Mouse (Mus musculus): ENCODE data around the gene Tpr. TPM values are rescaled to one million over a fixed set of nuclear protein-coding genes. Genes with fewer than 3 reads are reported as not detected.

The Tpr gene
- total RNA-seq (2021), result 100 to 1,000 TPM; 122 to 129 TPM
- long read RNA-seq, experiment 1, full-length matches to known transcripts, result 6 of 18 reads
- long read RNA-seq, experiment 1, partial matches to known transcripts, result 10 of 18 reads
- long read RNA-seq, experiment 1, other reads (novel, unspliced or antisense), result 2 of 18 reads
- long read RNA-seq, experiment 2, full-length matches to known transcripts, result 5 of 15 reads
- long read RNA-seq, experiment 2, partial matches to known transcripts, result 8 of 15 reads
- long read RNA-seq, experiment 2, other reads (novel, unspliced or antisense), result 2 of 15 reads

GRCm38 (mm10) chr1:150392638-150393487 lies at the start of gene Tpr, which contains the start of gene Odr4:
Gene Tpr, plus strand, starts transcription at chr1:150392838.
Gene Odr4, minus strand, starts transcription at chr1:150393080.
- peak; percentile 98 to 99 for DNase-seq
- intact Hi-C loops (cut with DNase I), result no loop called here

- intact Hi-C loops (cut with DNase I), result no loop called here
- no peak for DNase-seq
These were observed 31.8 kb upstream of the Tpr start for GRCm38 (mm10) chr1:150360864-150361263.

GRCm38 (mm10) chr1:150372895-150373294 lies 19.7 kb upstream of the Tpr start:
- intact Hi-C loops (cut with DNase I), result no loop called here
- no peak for DNase-seq

- no peak for DNase-seq
- intact Hi-C loops (cut with DNase I), result no loop called here
These were observed 18.4 kb upstream of the Tpr start for GRCm38 (mm10) chr1:150374247-150374646.

GRCm38 (mm10) chr1:150384138-150384537 lies 8.5 kb upstream of the Tpr start:
- no peak for DNase-seq
- intact Hi-C loops (cut with DNase I), result no loop called here

- no peak for DNase-seq
- intact Hi-C loops (cut with DNase I), result no loop called here
These were observed 5.1 kb upstream of the Tpr start for GRCm38 (mm10) chr1:150387572-150387971.

- intact Hi-C loops (cut with DNase I), result no loop called here
- no peak for DNase-seq
These were observed 3.1 kb upstream of the Tpr start for GRCm38 (mm10) chr1:150389390-150390129.

GRCm38 (mm10) chr1:150391931-150392637 lies 554 bp upstream of the Tpr start:
- intact Hi-C loops (cut with DNase I), result no loop called here
- no peak for DNase-seq

GRCm38 (mm10) chr1:150393488-150393852 lies 832 bp downstream of the Tpr start:
- no peak for DNase-seq
- intact Hi-C loops (cut with DNase I), result no loop called here

- no peak for DNase-seq
- intact Hi-C loops (cut with DNase I), result no loop called here
These were observed 3.4 kb downstream of the Tpr start for GRCm38 (mm10) chr1:150396001-150396400.

GRCm38 (mm10) chr1:150403914-150404313 lies 11.3 kb downstream of the Tpr start:
- no peak for DNase-seq
- intact Hi-C loops (cut with DNase I), result no loop called here

GRCm38 (mm10) chr1:150404555-150404954 lies 11.9 kb downstream of the Tpr start:
- intact Hi-C loops (cut with DNase I), result no loop called here
- DNase-seq, result no peak

GRCm38 (mm10) chr1:150407285-150407684 lies 14.6 kb downstream of the Tpr start:
- intact Hi-C loops (cut with DNase I), result loop anchor here (5.0 kb wide), 1 partner anchor 40 kb away; no protein-coding TSS in a partner anchor

GRCm38 (mm10) chr1:150409996-150410395 lies 17.4 kb downstream of the Tpr start:
- intact Hi-C loops (cut with DNase I), result loop anchor here (5.0 kb wide), 1 partner anchor 37 kb away; no protein-coding TSS in a partner anchor
- DNase-seq, result no peak

More at GRCm38 (mm10) chr1:150407285-150407684, 14.6 kb downstream of the Tpr start:
- DNase-seq, result no peak

GRCm38 (mm10) chr1:150416006-150416405 lies 23.4 kb downstream of the Tpr start:
- intact Hi-C loops (cut with DNase I), result no loop called here
- DNase-seq, result no peak

GRCm38 (mm10) chr1:150418426-150418825 lies 25.8 kb downstream of the Tpr start:
- intact Hi-C loops (cut with DNase I), result no loop called here

GRCm38 (mm10) chr1:150425665-150426064 lies 33.0 kb downstream of the Tpr start:
- intact Hi-C loops (cut with DNase I), result no loop called here
- DNase-seq, result peak; percentile 9 to 18

More at GRCm38 (mm10) chr1:150418426-150418825, 25.8 kb downstream of the Tpr start:
- DNase-seq, result no peak

- no peak for DNase-seq
- intact Hi-C loops (cut with DNase I), result no loop called here
These were observed 33.6 kb downstream of the Tpr start for GRCm38 (mm10) chr1:150426216-150426615.

GRCm38 (mm10) chr1:150438641-150439040 lies 46.0 kb downstream of the Tpr start:
- intact Hi-C loops (cut with DNase I), result no loop called here

GRCm38 (mm10) chr1:150441731-150442130 lies 49.1 kb downstream of the Tpr start:
- DNase-seq, result no peak
- intact Hi-C loops (cut with DNase I), result loop anchor here (10.0 kb wide), 1 partner anchor 153 kb away; no protein-coding TSS in a partner anchor

More at GRCm38 (mm10) chr1:150438641-150439040, 46.0 kb downstream of the Tpr start:
- no peak for DNase-seq
